Mouse (Mus musculus) heart, adult 2 months (tissue): ENCODE results near the gene Sumo3. TPM values are rescaled to one million over a fixed set of nuclear protein-coding genes. Genes with fewer than 3 reads are reported as not detected.

Experiments
- DNase-seq, 2 experiments: peaks; one replicate each; pipeline ENCODE4 v3.0.0; 2021
- H3K27ac ChIP-seq: fragments of 200-600 bp; 2 replicates; pipeline ENCODE4 v1.8.1; 2022
- H3K27me3 ChIP-seq: fragments of 200-500 bp; 2 replicates; pipeline ENCODE4 v1.6.1; 2012; ENCODE audit warnings: mild to moderate bottlenecking, low read length, inconsistent platforms, mixed read lengths; ENCODE audit not compliant: control insufficient read depth, insufficient read depth
- H3K36me3 ChIP-seq: fragments of 200-500 bp; 2 replicates; pipeline ENCODE4 v1.6.1; 2012; ENCODE audit warnings: low read length, inconsistent platforms; ENCODE audit not compliant: control insufficient read depth, insufficient read depth
- H3K4me1 ChIP-seq: fragments of 200-500 bp; 2 replicates; pipeline ENCODE4 v1.6.1; 2011; ENCODE audit warnings: low read length; ENCODE audit not compliant: control insufficient read depth, insufficient read depth
- H3K4me3 ChIP-seq: fragments of 200-600 bp; 2 replicates; pipeline ENCODE4 v1.8.1; 2022
- H3K79me2 ChIP-seq: fragments of 200-500 bp; replicated peaks from 2 replicates; pipeline ENCODE4 v1.6.1; 2012; ENCODE audit warnings: mild to moderate bottlenecking, inconsistent platforms, low read length, moderate library complexity, mixed read lengths; ENCODE audit not compliant: control insufficient read depth, insufficient read depth
- H3K9ac ChIP-seq: fragments of 200-500 bp; 2 replicates; pipeline ENCODE4 v1.6.1; 2012; ENCODE audit warnings: low read depth, mild to moderate bottlenecking, control low read depth, inconsistent platforms, low read length, mixed read lengths
- CTCF ChIP-seq: fragments of 200-600 bp; IDR thresholded peaks from 2 replicates; pipeline ENCODE4 v1.8.1; 2022; ENCODE audit warnings: antibody characterized with exemption, mild to moderate bottlenecking, moderate library complexity
- EP300 ChIP-seq: fragments of 200-500 bp; IDR thresholded peaks from 2 replicates; pipeline ENCODE4 v1.6.1; 2011; ENCODE audit warnings: low read depth, low read length, control low read depth; ENCODE audit not compliant: insufficient read depth
- POLR2A ChIP-seq: fragments of 200-500 bp; IDR thresholded peaks from 2 replicates; pipeline ENCODE4 v1.6.1; 2011; ENCODE audit warnings: mild to moderate bottlenecking, low read depth, low read length, control low read depth; ENCODE audit not compliant: insufficient read depth
- WGBS: fragments of 180-500 bp; shearing (Covaris S2); methylation state at CpG from one replicate; pipeline ENCODE4 v1.1.7; 2018; 5-methylcytosine and 5-hydroxymethylcytosine counted together
- intact Hi-C: fragments of 180-260 bp; cut with DNase I; formaldehyde crosslinking; loops from one replicate; pipeline ENCODE4 v1.15.1; 2025
- microRNA-seq, 2 experiments: library from miRNA; unstranded; fragments of <30 nt; microRNA quantifications; one replicate each; pipeline ENCODE4 v1.2.0; 2021
- polyA plus RNA-seq: library from polyadenylated mRNA; depleted of rRNA; stranded (reverse); fragments of >200 nt; gene quantifications from 2 replicates; pipeline ENCODE4 v1.2.3, GENCODE M21; 2012; rRNA removed
- total RNA-seq, 2 experiments: library from RNA; stranded (reverse); gene quantifications; 2 replicates each; pipeline ENCODE4 v1.2.3; 2021

Gene Sumo3
- total and polyA plus RNA-seq, 3 experiments: 66.4 to 122 (median 67.8) TPM

DNA sequence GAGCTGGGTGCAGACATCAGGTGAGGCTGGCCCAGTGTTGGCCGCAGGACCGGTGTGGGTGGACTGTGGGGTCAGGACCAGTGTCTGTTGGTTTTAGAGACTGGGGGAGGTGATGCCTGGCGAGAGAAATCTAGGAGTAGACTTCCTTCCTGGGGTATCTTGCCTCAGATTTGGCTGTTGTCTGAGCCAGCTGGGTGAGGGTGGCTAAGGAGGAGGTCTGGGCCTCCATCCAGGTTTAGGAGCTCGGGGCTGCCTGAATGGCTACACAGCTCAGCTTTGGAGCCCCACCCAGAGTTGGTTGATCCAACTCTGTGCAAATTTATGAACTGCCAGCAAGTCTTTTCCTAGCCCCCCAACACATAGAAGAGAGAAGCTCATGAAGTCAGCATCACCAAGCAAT lies 61.5 kb downstream of the Sumo3 start:
- 47% methylated on average over 4 of the region's 4 CpGs for WGBS

More for the DNA sequence above, 61.5 kb downstream of the Sumo3 start:
- DNase-seq: no peak
- TF ChIP-seq CTCF: no peak
- no peak for TF ChIP-seq POLR2A
- TF ChIP-seq EP300: no peak
- H3K79me2 ChIP-seq: no peaks in the 10 kb centered on the region
- no peak overlapping the region for H3K4me3 ChIP-seq
- H3K36me3 ChIP-seq: no peaks in the 10 kb centered on the region
- intact Hi-C loops: no loop called here
- no peak overlapping the region for H3K27ac ChIP-seq
- no peaks in the 10 kb centered on the region for H3K27me3 ChIP-seq
- H3K4me1 ChIP-seq: peaks cover 1% of the 10 kb centered on the region; the same call in 1 of the 2 replicates
- H3K9ac ChIP-seq: no peak overlapping the region

Small RNA genes lying within 50 kb of the gene (microRNA-seq; reads per million reads assigned to microRNA genes)
- gene Mir1930: 11.8 to 20.9 reads per million in 2 experiments

Other genes with a start within 250 kb of the Sumo3 start
- 10 to 100 TPM; 17.1 to 17.2 TPM for gene Adarb1, start 187.8 kb upstream of the Sumo3 start, total RNA-seq
- 11.4 and 17.2 TPM in 2 replicates for gene Adarb1, start 187.8 kb upstream of the Sumo3 start, polyA plus RNA-seq
- gene Fam207a, start 90.3 kb upstream of the Sumo3 start, total RNA-seq: 10 to 100 TPM in 1 of 2 experiments, 1 to 10 TPM in 1; 8.2 to 10.3 TPM
- 10.4 and 11.1 TPM in 2 replicates for gene Fam207a, start 90.3 kb upstream of the Sumo3 start, polyA plus RNA-seq
- 10 to 100 TPM in 1 of 2 experiments, 1 to 10 TPM in 1; 7.1 to 11.2 TPM for gene Itgb2, start 75.8 kb upstream of the Sumo3 start, total RNA-seq
- 6.0 and 11.6 TPM in 2 replicates for gene Itgb2, start 75.8 kb upstream of the Sumo3 start, polyA plus RNA-seq
- 100 to 1,000 TPM; 131 to 132 TPM for gene Pttg1ip, start 24.4 kb upstream of the Sumo3 start, total RNA-seq
- 119 and 168 TPM in 2 replicates for gene Pttg1ip, start 24.4 kb upstream of the Sumo3 start, polyA plus RNA-seq
- 10 to 100 TPM; 15.5 to 15.8 TPM for gene Gm49325, start 100 bp downstream of the Sumo3 start, total RNA-seq
- gene Gm49325, start 100 bp downstream of the Sumo3 start, polyA plus RNA-seq: not detected in 2 replicates
- gene Ube2g2, start 16.2 kb downstream of the Sumo3 start, total RNA-seq: 10 to 100 TPM; 74.6 to 80.9 TPM
- gene Ube2g2, start 16.2 kb downstream of the Sumo3 start, polyA plus RNA-seq: 53.5 and 69.7 TPM in 2 replicates
- gene Tspear, start 80.5 kb downstream of the Sumo3 start, total RNA-seq: not detected
- not detected in 2 replicates for gene Tspear, start 80.5 kb downstream of the Sumo3 start, polyA plus RNA-seq
- not detected for gene Gm19402, start 84.7 kb downstream of the Sumo3 start, total RNA-seq
- not detected in 2 replicates for gene Gm19402, start 84.7 kb downstream of the Sumo3 start, polyA plus RNA-seq
- gene Gm9508, start 91.1 kb downstream of the Sumo3 start, total RNA-seq: not detected
- gene Gm9508, start 91.1 kb downstream of the Sumo3 start, polyA plus RNA-seq: not detected in 2 replicates
- not detected for gene Gm10272, start 100.5 kb downstream of the Sumo3 start, total RNA-seq
- gene Gm10272, start 100.5 kb downstream of the Sumo3 start, polyA plus RNA-seq: not detected in 2 replicates
- not detected for gene Gm10024, start 105.4 kb downstream of the Sumo3 start, total RNA-seq
- not detected in 2 replicates for gene Gm10024, start 105.4 kb downstream of the Sumo3 start, polyA plus RNA-seq
- gene Gm10142, start 109.7 kb downstream of the Sumo3 start, total RNA-seq: not detected
- not detected in 2 replicates for gene Gm10142, start 109.7 kb downstream of the Sumo3 start, polyA plus RNA-seq
- gene Krtap12-1, start 114.5 kb downstream of the Sumo3 start, total RNA-seq: not detected
- gene Krtap12-1, start 114.5 kb downstream of the Sumo3 start, polyA plus RNA-seq: not detected in 2 replicates
- not detected for gene Gm10100, start 120.4 kb downstream of the Sumo3 start, total RNA-seq
- not detected in 2 replicates for gene Gm10100, start 120.4 kb downstream of the Sumo3 start, polyA plus RNA-seq
- not detected for gene Gm18596, start 136.5 kb downstream of the Sumo3 start, total RNA-seq
- gene Gm18596, start 136.5 kb downstream of the Sumo3 start, polyA plus RNA-seq: not detected in 2 replicates
- gene Gm9736, start 145.3 kb downstream of the Sumo3 start, total RNA-seq: not detected
- gene Gm9736, start 145.3 kb downstream of the Sumo3 start, polyA plus RNA-seq: not detected in 2 replicates
- not detected for gene Gm3233, start 153.6 kb downstream of the Sumo3 start, total RNA-seq
- gene Gm3233, start 153.6 kb downstream of the Sumo3 start, polyA plus RNA-seq: not detected in 2 replicates
- not detected for gene Gm3238, start 165.2 kb downstream of the Sumo3 start, total RNA-seq
- gene Gm3238, start 165.2 kb downstream of the Sumo3 start, polyA plus RNA-seq: not detected in 2 replicates
- not detected for gene Gm7138, start 170.8 kb downstream of the Sumo3 start, total RNA-seq
- not detected in 2 replicates for gene Gm7138, start 170.8 kb downstream of the Sumo3 start, polyA plus RNA-seq
- gene Gm3250, start 176.4 kb downstream of the Sumo3 start, total RNA-seq: not detected
- not detected in 2 replicates for gene Gm3250, start 176.4 kb downstream of the Sumo3 start, polyA plus RNA-seq
- not detected for gene Gm7137, start 182.1 kb downstream of the Sumo3 start, total RNA-seq
- gene Gm7137, start 182.1 kb downstream of the Sumo3 start, polyA plus RNA-seq: not detected in 2 replicates
- gene Gm9639, start 189.0 kb downstream of the Sumo3 start, total RNA-seq: not detected
- gene Gm9639, start 189.0 kb downstream of the Sumo3 start, polyA plus RNA-seq: not detected in 2 replicates
- not detected for gene Gm19668, start 193.0 kb downstream of the Sumo3 start, total RNA-seq
- not detected in 2 replicates for gene Gm19668, start 193.0 kb downstream of the Sumo3 start, polyA plus RNA-seq
- gene Gm9507, start 205.7 kb downstream of the Sumo3 start, total RNA-seq: not detected
- not detected in 2 replicates for gene Gm9507, start 205.7 kb downstream of the Sumo3 start, polyA plus RNA-seq
- not detected for gene Gm2696, start 208.6 kb downstream of the Sumo3 start, total RNA-seq
- not detected in 2 replicates for gene Gm2696, start 208.6 kb downstream of the Sumo3 start, polyA plus RNA-seq
- gene Krtap10-4, start 221.0 kb downstream of the Sumo3 start, total RNA-seq: not detected
- not detected in 2 replicates for gene Krtap10-4, start 221.0 kb downstream of the Sumo3 start, polyA plus RNA-seq
- gene Krtap10-10, start 229.8 kb downstream of the Sumo3 start, total RNA-seq: not detected
- not detected in 2 replicates for gene Krtap10-10, start 229.8 kb downstream of the Sumo3 start, polyA plus RNA-seq
- gene Gm36176, start 240.7 kb downstream of the Sumo3 start, total RNA-seq: not detected
- not detected in 2 replicates for gene Gm36176, start 240.7 kb downstream of the Sumo3 start, polyA plus RNA-seq
- gene Gm10318, start 246.8 kb downstream of the Sumo3 start, total RNA-seq: not detected
- not detected in 2 replicates for gene Gm10318, start 246.8 kb downstream of the Sumo3 start, polyA plus RNA-seq